Mouse (Mus musculus): ENCODE results near the gene 1110051M20Rik. TPM values are rescaled to one million over a fixed set of nuclear protein-coding genes. Genes with fewer than 3 reads are reported as not detected.
"Not testable (repeated sequence)": the region's sequence is repeated elsewhere in the genome, so short reads cannot be mapped to it uniquely, and the experiment has no call there.

The 1110051M20Rik gene
- polyA plus RNA-seq, 1 experiment from 2014 or later: 68.9 TPM

DNA sequence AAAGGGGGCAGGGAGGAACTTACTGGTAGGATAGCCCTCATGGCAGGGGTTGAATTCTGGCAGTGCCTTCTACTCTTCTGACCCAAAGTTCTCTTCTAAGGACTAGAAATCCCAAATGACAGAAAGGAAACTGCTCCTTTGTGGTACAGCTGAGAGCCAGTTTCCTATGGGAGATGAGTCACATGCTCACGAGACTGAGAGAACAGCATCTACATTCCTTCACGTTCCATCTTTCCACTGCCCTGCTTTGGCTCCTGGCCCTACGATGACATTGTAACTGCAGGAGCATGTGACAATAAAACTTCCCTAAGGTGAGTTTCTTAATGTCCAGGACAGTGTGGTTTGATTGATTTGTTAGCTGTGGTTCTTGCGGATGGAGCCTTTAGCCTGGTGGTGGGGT, 196.1 kb downstream of the 1110051M20Rik start:
- Histone ChIP-seq H3K9ac (replicated peaks; ENCODE audit: low read length) (no peak overlapping the region), H3K27me3 (ENCODE audit: insufficient read depth, low read length) (no peaks in the 10 kb centered on the region), H3K9me3 (ENCODE audit: low read length) (no peaks in the 10 kb centered on the region), H3K27ac (ENCODE audit: low read length) (no peak overlapping the region), H3K4me1 (ENCODE audit: insufficient read depth, low read length) (no peaks in the 10 kb centered on the region), H3K4me3 (ENCODE audit: low read length) (no peak overlapping the region), H3K36me3 (ENCODE audit: insufficient read depth, low read length) (no peaks in the 10 kb centered on the region), H3K4me2 (replicated peaks; ENCODE audit: low read depth, low read length) (no peak overlapping the region)
- ATAC-seq (ENCODE audit: low FRiP score, low TSS enrichment): no peak
- 84% methylated on average over 4 of the region's 4 CpGs for WGBS

DNA sequence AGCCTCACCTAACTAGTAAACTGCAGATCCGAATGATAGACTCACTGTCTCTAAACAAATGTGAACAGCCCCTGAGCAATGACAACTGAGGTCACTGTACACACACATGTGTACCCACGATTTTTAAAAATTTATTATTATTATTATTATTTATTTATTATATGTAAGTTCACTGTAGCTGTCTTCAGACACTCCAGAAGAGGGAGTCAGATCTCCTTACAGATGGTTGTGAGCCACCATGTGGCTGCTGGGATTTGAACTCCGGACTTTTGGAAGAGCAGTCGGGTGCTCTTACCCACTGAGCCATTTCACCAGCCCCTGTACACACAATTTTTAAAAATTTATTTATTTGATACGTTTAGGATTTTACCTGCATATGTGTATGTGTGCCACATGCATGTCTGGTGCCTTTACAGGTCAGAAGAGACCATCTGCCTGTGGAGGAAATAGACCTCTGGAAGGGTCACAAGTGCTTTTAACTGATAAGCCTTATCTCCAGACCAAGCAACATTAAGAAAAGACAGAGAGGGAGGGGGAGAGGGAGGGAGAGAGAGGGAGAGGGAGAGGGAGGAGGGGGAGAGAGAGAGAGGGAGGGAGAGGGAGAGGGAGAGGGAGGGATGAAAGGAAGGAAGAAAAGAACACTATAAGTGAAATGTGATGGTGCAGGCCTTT, 199.8 kb downstream of the 1110051M20Rik start:
- Histone ChIP-seq H3K4me1 (ENCODE audit: insufficient read depth, low read length) (no peaks in the 10 kb centered on the region), H3K27ac (ENCODE audit: low read length) (no peak overlapping the region), H3K4me3 (ENCODE audit: low read length) (no peak overlapping the region), H3K9me3 (ENCODE audit: low read length) (no peaks in the 10 kb centered on the region), H3K27me3 (ENCODE audit: insufficient read depth, low read length) (no peaks in the 10 kb centered on the region), H3K4me2 (replicated peaks; ENCODE audit: low read depth, low read length) (no peak overlapping the region), H3K9ac (replicated peaks; ENCODE audit: low read length) (no peak overlapping the region), H3K36me3 (ENCODE audit: insufficient read depth, low read length) (no peaks in the 10 kb centered on the region)
- WGBS: 80% methylated on average over 5 of the region's 5 CpGs
- ATAC-seq (ENCODE audit: low FRiP score, low TSS enrichment): no peak

GRCm38 (mm10) chr2:91243416-91243815, 201.1 kb downstream of the 1110051M20Rik start:
- H3K36me3 ChIP-seq (ENCODE audit: insufficient read depth, low read length): no peaks in the 10 kb centered on the region
- H3K27me3 ChIP-seq (ENCODE audit: insufficient read depth, low read length): no peaks in the 10 kb centered on the region
- no peaks in the 10 kb centered on the region for H3K4me1 ChIP-seq (ENCODE audit: insufficient read depth, low read length)
- WGBS: 65% methylated on average over 3 of the region's 3 CpGs
- H3K27ac ChIP-seq (ENCODE audit: low read length): no peak overlapping the region
- no peak overlapping the region for H3K4me2 ChIP-seq (replicated peaks; ENCODE audit: low read depth, low read length)
- no peaks in the 10 kb centered on the region for H3K9me3 ChIP-seq (ENCODE audit: low read length)
- no peak overlapping the region for H3K9ac ChIP-seq (replicated peaks; ENCODE audit: low read length)
- no peak for ATAC-seq (ENCODE audit: low FRiP score, low TSS enrichment)
- H3K4me3 ChIP-seq (ENCODE audit: low read length): no peak overlapping the region

GRCm38 (mm10) chr2:91242547-91242946, 202.0 kb downstream of the 1110051M20Rik start:
- Histone ChIP-seq H3K4me1 (ENCODE audit: insufficient read depth, low read length) (no peaks in the 10 kb centered on the region), H3K27ac (ENCODE audit: low read length) (no peak overlapping the region), H3K4me2 (replicated peaks; ENCODE audit: low read depth, low read length) (no peak overlapping the region), H3K9me3 (ENCODE audit: low read length) (no peaks in the 10 kb centered on the region), H3K27me3 (ENCODE audit: insufficient read depth, low read length) (no peaks in the 10 kb centered on the region), H3K4me3 (ENCODE audit: low read length) (no peak overlapping the region), H3K36me3 (ENCODE audit: insufficient read depth, low read length) (no peaks in the 10 kb centered on the region), H3K9ac (replicated peaks; ENCODE audit: low read length) (no peak overlapping the region)
- ATAC-seq (ENCODE audit: low FRiP score, low TSS enrichment): no peak
- WGBS: 72% methylated on average over 5 of the region's 5 CpGs

DNA sequence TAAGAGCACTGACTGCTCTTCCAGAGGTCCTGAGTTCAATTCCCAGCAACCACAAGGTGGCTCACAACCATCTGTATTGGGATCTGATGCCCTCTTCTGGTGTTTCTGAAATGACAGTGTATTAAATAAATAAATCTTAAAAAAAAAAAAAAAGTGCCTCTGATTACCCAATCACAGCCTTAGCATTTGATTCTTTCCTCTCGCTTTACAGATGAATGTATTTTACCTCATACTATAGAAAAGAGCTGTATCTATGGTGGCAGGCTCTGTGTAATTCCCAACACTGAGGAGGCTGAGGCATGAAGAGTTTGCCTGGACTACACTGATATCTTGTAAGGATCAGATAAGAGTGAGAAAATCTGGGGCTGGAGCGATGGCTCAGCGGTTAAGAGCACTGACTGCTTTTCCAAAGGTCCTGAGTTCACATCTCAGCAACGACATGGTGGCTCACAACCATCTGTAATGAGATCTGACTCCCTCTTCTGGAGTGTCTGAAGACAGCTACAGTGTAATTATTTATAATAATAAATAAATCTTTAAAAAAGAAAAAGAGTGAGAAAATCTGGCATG, 206.9 kb downstream of the 1110051M20Rik start:
- Histone ChIP-seq H3K9ac (replicated peaks; ENCODE audit: low read length) (peak overlapping the region; percentile 76), H3K27ac (ENCODE audit: low read length) (peak overlapping the region; percentile 97), H3K4me2 (replicated peaks; ENCODE audit: low read depth, low read length) (peak overlapping the region; percentile 91), H3K4me3 (ENCODE audit: low read length) (peak overlapping the region; percentile 52)
- WGBS: 27% methylated on average over 4 of the region's 4 CpGs
- peak; percentile 33; the same call in 1 of the 2 replicates for ATAC-seq (ENCODE audit: low FRiP score, low TSS enrichment)
- not testable (repeated sequence) for H3K9me3 ChIP-seq (ENCODE audit: low read length); H3K4me1 ChIP-seq (ENCODE audit: insufficient read depth, low read length); H3K27me3 ChIP-seq (ENCODE audit: insufficient read depth, low read length); H3K36me3 ChIP-seq (ENCODE audit: insufficient read depth, low read length)

GRCm38 (mm10) chr2:91236601-91237510, 207.6 kb downstream of the 1110051M20Rik start, which contains the start of gene Ddb2:
Gene Ddb2, minus strand, starts transcription at chr2:91236982.
- peak; percentile 99 for ATAC-seq (ENCODE audit: low FRiP score, low TSS enrichment)
- under 1% methylated on average over 48 of the region's 48 CpGs for WGBS
- H3K9me3 ChIP-seq (ENCODE audit: low read length): no peaks in the 10 kb centered on the region

DNA sequence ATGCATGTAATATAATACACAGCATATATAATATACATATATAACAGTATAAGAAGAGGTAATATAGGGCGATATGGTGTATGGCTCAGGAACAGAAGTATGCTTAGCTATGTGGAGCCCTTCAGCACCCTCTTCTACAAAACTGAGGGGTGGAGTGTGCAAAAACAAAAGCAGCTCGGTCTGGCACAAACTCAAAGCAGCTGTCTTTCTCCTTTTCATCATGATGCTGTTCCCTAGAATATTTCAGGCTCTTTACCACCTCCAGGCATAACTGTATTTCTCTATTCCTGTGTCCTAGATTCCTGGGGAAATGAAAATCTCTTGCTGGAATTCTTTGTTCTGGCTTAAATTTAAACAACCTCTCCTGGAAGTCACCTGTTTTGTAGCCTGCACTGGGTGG, 214.8 kb downstream of the 1110051M20Rik start:
- Histone ChIP-seq H3K27me3 (ENCODE audit: insufficient read depth, low read length) (no peaks in the 10 kb centered on the region), H3K9me3 (ENCODE audit: low read length) (no peaks in the 10 kb centered on the region), H3K4me2 (replicated peaks; ENCODE audit: low read depth, low read length) (no peak overlapping the region), H3K4me1 (ENCODE audit: insufficient read depth, low read length) (no peaks in the 10 kb centered on the region), H3K36me3 (ENCODE audit: insufficient read depth, low read length) (no peaks in the 10 kb centered on the region), H3K27ac (ENCODE audit: low read length) (no peak overlapping the region), H3K9ac (replicated peaks; ENCODE audit: low read length) (no peak overlapping the region), H3K4me3 (ENCODE audit: low read length) (no peak overlapping the region)
- no peak for ATAC-seq (ENCODE audit: low FRiP score, low TSS enrichment)
- WGBS: 90% methylated on average over 2 of the region's 2 CpGs

More at GRCm38 (mm10) chr2:91236601-91237510, 207.6 kb downstream of the 1110051M20Rik start, which contains the start of gene Ddb2:
- peak within 1 kb of the TSS; percentile 76 for H3K9ac ChIP-seq (replicated peaks; ENCODE audit: low read length)
- peaks cover 4% of the 10 kb centered on the region; the same call in 1 of the 2 replicates for H3K4me1 ChIP-seq (ENCODE audit: insufficient read depth, low read length)
- H3K4me2 ChIP-seq (replicated peaks; ENCODE audit: low read depth, low read length): peak within 1 kb of the TSS; percentile 91
- H3K27ac ChIP-seq (ENCODE audit: low read length): peak within 1 kb of the TSS; percentile 97
- no peaks in the 10 kb centered on the region for H3K36me3 ChIP-seq (ENCODE audit: insufficient read depth, low read length)
- peak within 1 kb of the TSS; percentile 52 for H3K4me3 ChIP-seq (ENCODE audit: low read length)
- no peaks in the 10 kb centered on the region for H3K27me3 ChIP-seq (ENCODE audit: insufficient read depth, low read length)

Small RNA genes within 50 kb of the gene (microRNA-seq; reads per million reads assigned to microRNA genes)
- gene Gm22071: not detected

Other genes starting within 250 kb of the 1110051M20Rik start
- 3.5 and 4.6 TPM in 2 replicates for gene Nr1h3, start 241.9 kb downstream of the 1110051M20Rik start, polyA plus RNA-seq (2015; fragmentation: Nextera tagmentation; extraction: Ambion mirVana)
- 28.8 and 29.7 TPM in 2 replicates for gene Acp2, start 241.8 kb downstream of the 1110051M20Rik start, polyA plus RNA-seq (2015; fragmentation: Nextera tagmentation; extraction: Ambion mirVana)
- 16.2 and 20.6 TPM in 2 replicates for gene Ddb2, start 207.7 kb downstream of the 1110051M20Rik start, polyA plus RNA-seq (2015; fragmentation: Nextera tagmentation; extraction: Ambion mirVana)
- 47.7 and 49.6 TPM in 2 replicates for gene Pacsin3, start 188.8 kb downstream of the 1110051M20Rik start, polyA plus RNA-seq (2015; fragmentation: Nextera tagmentation; extraction: Ambion mirVana)
- 92.9 and 96.5 TPM in 2 replicates for gene Arfgap2, start 179.7 kb downstream of the 1110051M20Rik start, polyA plus RNA-seq (2015; fragmentation: Nextera tagmentation; extraction: Ambion mirVana)
- 7.6 and 9.0 TPM in 2 replicates for gene Lrp4, start 12.8 kb upstream of the 1110051M20Rik start, polyA plus RNA-seq (2015; fragmentation: Nextera tagmentation; extraction: Ambion mirVana)
- gene Ckap5, start 82.1 kb upstream of the 1110051M20Rik start, polyA plus RNA-seq (2015; fragmentation: Nextera tagmentation; extraction: Ambion mirVana): 63.7 and 70.3 TPM in 2 replicates
- gene F2, start 191.7 kb upstream of the 1110051M20Rik start, polyA plus RNA-seq (2015; fragmentation: Nextera tagmentation; extraction: Ambion mirVana): 1.2 and 1.8 TPM in 2 replicates
- gene Zfp408, start 205.1 kb upstream of the 1110051M20Rik start, polyA plus RNA-seq (2015; fragmentation: Nextera tagmentation; extraction: Ambion mirVana): 12.6 and 13.8 TPM in 2 replicates
- gene Arhgap1, start 205.2 kb upstream of the 1110051M20Rik start, polyA plus RNA-seq (2015; fragmentation: Nextera tagmentation; extraction: Ambion mirVana): 137 and 142 TPM in 2 replicates

All from kidney, embryonic 16.5 days (tissue).